Mouse (Mus musculus) cerebellum, adult 2 months (tissue): ENCODE measurements around the gene Nubpl. TPM values are rescaled to one million over a fixed set of nuclear protein-coding genes. Genes with fewer than 3 reads are reported as not detected.

Source experiments
- DNase-seq, 2 experiments: peaks; one replicate each; pipeline ENCODE4 v3.0.0; 2021
- H3K27ac ChIP-seq: fragments of 200-500 bp; 2 replicates; pipeline ENCODE4 v1.5.1; 2012; ENCODE audit warnings: low read length, control low read depth, inconsistent platforms; ENCODE audit not compliant: insufficient read depth
- H3K27me3 ChIP-seq: fragments of 200-500 bp; 2 replicates; pipeline ENCODE4 v1.6.1; 2012; ENCODE audit warnings: inconsistent platforms, mild to moderate bottlenecking, low read length, moderate library complexity; ENCODE audit not compliant: control insufficient read depth, insufficient read depth
- H3K4me1 ChIP-seq: fragments of 200-500 bp; 2 replicates; pipeline ENCODE4 v1.6.1; 2011; ENCODE audit warnings: low read length; ENCODE audit not compliant: control insufficient read depth, insufficient read depth
- H3K4me3 ChIP-seq: fragments of 200-500 bp; replicated peaks from 2 replicates; pipeline ENCODE3; 2011; ENCODE audit warnings: mild to moderate bottlenecking, low read depth, low read length, control low read depth; ENCODE audit not compliant: insufficient read depth
- CTCF ChIP-seq: fragments of 200-500 bp; IDR thresholded peaks from 2 replicates; pipeline ENCODE4 v1.5.1; 2011; ENCODE audit warnings: low read depth, mild to moderate bottlenecking, control low read depth, low read length, moderate library complexity, borderline replicate concordance; ENCODE audit not compliant: insufficient read depth
- POLR2A ChIP-seq: fragments of 200-500 bp; IDR thresholded peaks from 2 replicates; pipeline ENCODE4 v1.6.1; 2011; ENCODE audit warnings: low read length, control low read depth, borderline replicate concordance; ENCODE audit not compliant: insufficient read depth
- WGBS: fragments of 180-500 bp; shearing (Covaris S2); methylation state at CpG from one replicate; pipeline ENCODE4 v1.1.7; 2018; 5-methylcytosine and 5-hydroxymethylcytosine counted together
- polyA plus RNA-seq: library from polyadenylated mRNA; depleted of rRNA; stranded (reverse); fragments of >200 nt; gene quantifications from 2 replicates; pipeline ENCODE4 v1.2.3, GENCODE M21; 2012

The Nubpl gene
- polyA plus RNA-seq, 1 experiment = 3.6 TPM

GRCm38 (mm10) chr12:52293931-52294330, 196.4 kb downstream of the Nubpl start:
- no peaks in the 10 kb centered on the region for H3K4me1 ChIP-seq
- no peak overlapping the region for H3K27ac ChIP-seq
- TF ChIP-seq POLR2A (no peak), CTCF (no peak)
- no peak overlapping the region for H3K4me3 ChIP-seq
- no peak for DNase-seq
- H3K27me3 ChIP-seq = no peaks in the 10 kb centered on the region
- 95% methylated on average over 2 of the region's 2 CpGs for whole genome bisulfite sequencing

- Histone ChIP-seq H3K4me3 (no peak overlapping the region), H3K4me1 (no peaks in the 10 kb centered on the region), H3K27ac (no peak overlapping the region), H3K27me3 (no peaks in the 10 kb centered on the region)
- no peak for DNase-seq
- 80% methylated on average over 2 of the region's 2 CpGs for WGBS
- TF ChIP-seq CTCF = no peak
- no peak for TF ChIP-seq POLR2A
Observed at GRCm38 (mm10) chr12:52297988-52298387, 200.5 kb downstream of the Nubpl start.

- Histone ChIP-seq H3K4me3 (no peak overlapping the region), H3K27me3 (no peaks in the 10 kb centered on the region), H3K27ac (no peak overlapping the region), H3K4me1 (no peaks in the 10 kb centered on the region)
- DNase-seq = no peak
- TF ChIP-seq CTCF = no peak
- no peak for TF ChIP-seq POLR2A
- 40% methylated on average over 1 of the region's 1 CpGs for WGBS
Observed at GRCm38 (mm10) chr12:52298683-52299082, 201.1 kb downstream of the Nubpl start.

- WGBS = 89% methylated on average over 2 of the region's 2 CpGs
- TF ChIP-seq CTCF (no peak), POLR2A (no peak)
Observed at GRCm38 (mm10) chr12:52302961-52303360, 205.4 kb downstream of the Nubpl start.

GRCm38 (mm10) chr12:52306348-52306747, 208.8 kb downstream of the Nubpl start:
- Histone ChIP-seq H3K27ac (no peak overlapping the region), H3K4me1 (no peaks in the 10 kb centered on the region), H3K4me3 (no peak overlapping the region), H3K27me3 (no peaks in the 10 kb centered on the region)
- TF ChIP-seq CTCF = no peak
- no peak for TF ChIP-seq POLR2A
- WGBS = 94% methylated on average over 7 of the region's 7 CpGs
- no peak for DNase-seq

More at GRCm38 (mm10) chr12:52302961-52303360, 205.4 kb downstream of the Nubpl start:
- H3K27ac ChIP-seq = no peak overlapping the region
- no peaks in the 10 kb centered on the region for H3K4me1 ChIP-seq
- H3K4me3 ChIP-seq = no peak overlapping the region
- H3K27me3 ChIP-seq = no peaks in the 10 kb centered on the region
- no peak for DNase-seq

- H3K27me3 ChIP-seq = no peaks in the 10 kb centered on the region
- 87% methylated on average over 10 of the region's 10 CpGs for WGBS
- H3K27ac ChIP-seq = no peak overlapping the region
- no peaks in the 10 kb centered on the region for H3K4me1 ChIP-seq
- no peak for TF ChIP-seq CTCF
- TF ChIP-seq POLR2A = no peak
- no peak for DNase-seq
- H3K4me3 ChIP-seq = no peak overlapping the region
Observed at GRCm38 (mm10) chr12:52307331-52307982, 209.9 kb downstream of the Nubpl start.

- Histone ChIP-seq H3K4me3 (no peak overlapping the region), H3K4me1 (no peaks in the 10 kb centered on the region), H3K27ac (no peak overlapping the region), H3K27me3 (no peaks in the 10 kb centered on the region)
- TF ChIP-seq POLR2A = no peak
- no peak for TF ChIP-seq CTCF
- DNase-seq = no peak
- 90% methylated on average over 7 of the region's 7 CpGs for WGBS
Observed at GRCm38 (mm10) chr12:52308628-52309027, 211.1 kb downstream of the Nubpl start.

- no peaks in the 10 kb centered on the region for H3K4me1 ChIP-seq
- 90% methylated on average over 3 of the region's 3 CpGs for WGBS
- TF ChIP-seq CTCF = no peak
- no peak for TF ChIP-seq POLR2A
- H3K27ac ChIP-seq = no peak overlapping the region
- no peak for DNase-seq
- no peaks in the 10 kb centered on the region for H3K27me3 ChIP-seq
- H3K4me3 ChIP-seq = no peak overlapping the region
Observed at GRCm38 (mm10) chr12:52314818-52315217, 217.3 kb downstream of the Nubpl start.
